Mouse (Mus musculus) megakaryocyte, adult 5-6 weeks (primary cell): ENCODE measurements at regions not wholly inside any gene's neighbourhood (a gene's known extent, or its start where the extent isn't known, plus 50 kb on each side); places are given as distances from the start of the nearest gene placed in this dataset.

Source experiments
- ATAC-seq: 2 replicates; pipeline ENCODE4 v1.8.0; 2016; ENCODE audit warnings: mild to moderate bottlenecking, inconsistent platforms; ENCODE audit not compliant: poor library complexity, severe bottlenecking

GRCm38 (mm10) chr1:81632704-81633103, 556.0 kb downstream of the Nyap2 start:
- no peak for ATAC-seq

- ATAC-seq: no peak
Measured at GRCm38 (mm10) chr1:81637357-81637756, 560.6 kb downstream of the Nyap2 start.

- no peak for ATAC-seq
Measured at GRCm38 (mm10) chr1:81652990-81653717, 576.4 kb downstream of the Nyap2 start.

GRCm38 (mm10) chr1:81661245-81661644, 571.7 kb upstream of the Gm9747 start:
- no peak for ATAC-seq

- ATAC-seq: no peak
Measured at GRCm38 (mm10) chr1:81671142-81671541, 561.8 kb upstream of the Gm9747 start.

GRCm38 (mm10) chr1:81671725-81672124, 561.2 kb upstream of the Gm9747 start:
- no peak for ATAC-seq

GRCm38 (mm10) chr1:81675576-81676342, 557.2 kb upstream of the Gm9747 start:
- ATAC-seq: no peak

GRCm38 (mm10) chr1:81677768-81678400, 555.0 kb upstream of the Gm9747 start:
- no peak for ATAC-seq

- ATAC-seq: no peak
Measured at GRCm38 (mm10) chr1:81696129-81696528, 536.8 kb upstream of the Gm9747 start.

GRCm38 (mm10) chr1:81709169-81709568, 523.7 kb upstream of the Gm9747 start:
- ATAC-seq: no peak

GRCm38 (mm10) chr1:81717091-81717490, 515.8 kb upstream of the Gm9747 start:
- ATAC-seq: no peak

- no peak for ATAC-seq
Measured at GRCm38 (mm10) chr1:81718233-81718632, 514.7 kb upstream of the Gm9747 start.

GRCm38 (mm10) chr1:81724859-81725258, 508.1 kb upstream of the Gm9747 start:
- ATAC-seq: no peak

- no peak for ATAC-seq
Measured at GRCm38 (mm10) chr1:81726268-81727132, 506.4 kb upstream of the Gm9747 start.

- ATAC-seq: no peak
Measured at GRCm38 (mm10) chr1:81737111-81737833, 495.6 kb upstream of the Gm9747 start.

GRCm38 (mm10) chr1:81738384-81738783, 494.5 kb upstream of the Gm9747 start:
- ATAC-seq: no peak

- ATAC-seq: no peak
Measured at GRCm38 (mm10) chr1:81739392-81739791, 493.5 kb upstream of the Gm9747 start.

GRCm38 (mm10) chr1:81739981-81740380, 492.9 kb upstream of the Gm9747 start:
- no peak for ATAC-seq

GRCm38 (mm10) chr1:81741882-81742281, 491.0 kb upstream of the Gm9747 start:
- ATAC-seq: 0 out of 2 replicates have a peak, but pooled peaks have one; percentile 60

GRCm38 (mm10) chr1:81744524-81744923, 488.4 kb upstream of the Gm9747 start:
- no peak for ATAC-seq
